Mouse (Mus musculus): ENCODE data around the gene Shb. TPM values are rescaled to one million over a fixed set of nuclear protein-coding genes. Genes with fewer than 3 reads are reported as not detected.

Shb gene
- 16.1 and 17.1 TPM in 2 replicates for total RNA-seq (2014; rRNA removed)
- polyA plus RNA-seq (2012; rRNA removed), result 42.1 and 65.7 TPM in 2 replicates

GRCm38 (mm10) chr4:45532375-45532774, at the start of gene Shb:
Shb (minus strand) TSS chr4:45532470.
- WGBS, result 9% methylated on average over 7 of the region's 7 CpGs
- no peak within 1 kb of the TSS; the same call in 1 of the 2 replicates for H3K4me3 ChIP-seq (ENCODE audit: insufficient read depth, low read depth, low read length)
- no peaks in the 10 kb centered on the region for H3K27me3 ChIP-seq (ENCODE audit: control insufficient read depth, insufficient read depth, low read length)
- peak within 1 kb of the TSS; percentile 7; the same call in 1 of the 2 replicates for H3K9ac ChIP-seq (ENCODE audit: low read depth, low read length)
- DNase-seq (ENCODE audit: extremely low read depth, low read depth, low spot score), result peak; percentile 81
- peaks cover 11% of the 10 kb centered on the region for H3K4me1 ChIP-seq (ENCODE audit: control insufficient read depth, insufficient read depth, low read length)
- H3K79me2 ChIP-seq (ENCODE audit: control insufficient read depth, insufficient read depth, low read length), result peaks cover 27% of the 10 kb centered on the region
- peak within 1 kb of the TSS; percentile 47 for H3K27ac ChIP-seq (replicated peaks; ENCODE audit: insufficient read depth, low read depth, low read length)
- H3K36me3 ChIP-seq (ENCODE audit: control insufficient read depth, insufficient read depth, low read length), result no peaks in the 10 kb centered on the region
- no peak for TF ChIP-seq POLR2A (IDR thresholded peaks at IDR 0.05; ENCODE audit: extremely low read depth, insufficient read depth, low read length)
- TF ChIP-seq CTCF (IDR thresholded peaks at IDR 0.05; ENCODE audit: low read depth, low read length), result no peak

DNA sequence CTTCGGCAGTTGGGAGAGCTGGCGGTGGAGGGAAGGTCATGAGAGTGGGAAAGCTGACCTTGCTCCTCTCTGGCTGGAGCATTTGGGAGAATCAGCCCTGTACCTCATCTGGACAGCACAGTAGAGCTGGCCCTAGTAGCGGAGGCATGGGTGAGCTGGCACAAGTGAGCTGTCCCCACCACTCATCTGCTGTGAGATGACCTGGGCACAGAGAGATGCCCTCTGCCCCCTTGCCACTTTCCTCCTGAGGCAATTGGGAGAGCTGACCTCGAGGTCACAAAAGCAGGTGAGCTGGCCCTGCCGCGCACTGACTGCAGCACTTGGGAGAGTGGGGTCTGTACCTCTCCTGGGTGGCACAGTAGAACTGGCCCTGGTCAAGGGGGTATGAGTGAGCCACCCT, 48.8 kb upstream of the Shb start:
- H3K79me2 ChIP-seq (ENCODE audit: control insufficient read depth, insufficient read depth, low read length), result no peaks in the 10 kb centered on the region
- no peaks in the 10 kb centered on the region for H3K27me3 ChIP-seq (ENCODE audit: control insufficient read depth, insufficient read depth, low read length)
- no peak overlapping the region for H3K27ac ChIP-seq (replicated peaks; ENCODE audit: insufficient read depth, low read depth, low read length)
- DNase-seq (ENCODE audit: extremely low read depth, low read depth, low spot score), result peak; percentile 53
- H3K4me3 ChIP-seq (ENCODE audit: insufficient read depth, low read depth, low read length), result no peak overlapping the region
- WGBS, result 41% methylated on average over 6 of the region's 6 CpGs
- TF ChIP-seq CTCF (IDR thresholded peaks at IDR 0.05; ENCODE audit: low read depth, low read length) (no peak), POLR2A (IDR thresholded peaks at IDR 0.05; ENCODE audit: extremely low read depth, insufficient read depth, low read length) (no peak)
- H3K4me1 ChIP-seq (ENCODE audit: control insufficient read depth, insufficient read depth, low read length), result peaks cover 11% of the 10 kb centered on the region
- no peak overlapping the region for H3K9ac ChIP-seq (ENCODE audit: low read depth, low read length)
- H3K36me3 ChIP-seq (ENCODE audit: control insufficient read depth, insufficient read depth, low read length), result no peaks in the 10 kb centered on the region

DNA sequence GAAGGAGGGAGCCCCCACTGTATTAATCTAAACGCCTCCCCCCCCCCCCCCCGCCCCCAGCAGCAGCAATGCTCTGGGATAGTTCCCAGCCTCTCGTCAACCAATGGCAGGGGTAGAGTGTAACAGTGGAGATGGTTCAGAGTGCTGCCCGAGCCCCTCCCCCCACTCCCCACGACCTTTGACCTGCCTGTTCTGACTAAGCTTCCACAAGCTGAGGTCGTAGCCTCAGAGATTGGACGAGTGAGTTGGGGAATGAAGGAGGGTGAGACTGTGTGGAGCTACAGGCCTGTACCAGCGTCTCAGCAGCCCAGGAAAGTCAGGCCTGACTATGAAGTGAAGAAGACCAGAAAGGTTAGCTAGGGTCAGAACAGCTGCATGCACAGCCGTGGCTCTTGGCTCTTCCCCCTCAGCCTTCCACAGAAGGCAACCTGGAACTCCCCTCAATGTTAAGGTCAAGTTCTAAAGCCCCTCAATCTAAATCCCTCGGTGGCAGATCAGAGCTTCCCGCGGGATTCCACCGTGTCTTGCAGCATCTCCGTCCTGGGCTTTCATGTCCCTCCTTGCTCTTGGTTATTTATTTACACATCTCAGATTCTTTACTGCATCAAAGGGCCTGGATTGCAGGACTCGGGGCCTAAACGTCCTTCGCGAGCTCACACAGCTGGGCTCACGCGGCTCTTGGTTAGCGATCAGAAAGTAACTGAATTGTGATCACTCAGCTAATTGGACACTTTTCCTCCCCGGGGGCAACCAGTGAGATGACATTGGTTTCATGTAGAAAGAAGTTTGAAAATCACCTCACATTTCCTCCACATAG, 46.5 kb upstream of the Shb start:
- no peak overlapping the region for H3K9ac ChIP-seq (ENCODE audit: low read depth, low read length)
- no peak overlapping the region for H3K27ac ChIP-seq (replicated peaks; ENCODE audit: insufficient read depth, low read depth, low read length)
- H3K27me3 ChIP-seq (ENCODE audit: control insufficient read depth, insufficient read depth, low read length), result no peaks in the 10 kb centered on the region
- no peaks in the 10 kb centered on the region for H3K36me3 ChIP-seq (ENCODE audit: control insufficient read depth, insufficient read depth, low read length)
- peak; percentile 62 for DNase-seq (ENCODE audit: extremely low read depth, low read depth, low spot score)
- H3K4me1 ChIP-seq (ENCODE audit: control insufficient read depth, insufficient read depth, low read length), result peaks cover 5% of the 10 kb centered on the region; the same call in 1 of the 2 replicates
- H3K4me3 ChIP-seq (ENCODE audit: insufficient read depth, low read depth, low read length), result no peak overlapping the region
- TF ChIP-seq CTCF (IDR thresholded peaks at IDR 0.05; ENCODE audit: low read depth, low read length), result no peak
- TF ChIP-seq POLR2A (IDR thresholded peaks at IDR 0.05; ENCODE audit: extremely low read depth, insufficient read depth, low read length), result no peak
- H3K79me2 ChIP-seq (ENCODE audit: control insufficient read depth, insufficient read depth, low read length), result no peaks in the 10 kb centered on the region
- 26% methylated on average over 22 of the region's 22 CpGs for WGBS

DNA sequence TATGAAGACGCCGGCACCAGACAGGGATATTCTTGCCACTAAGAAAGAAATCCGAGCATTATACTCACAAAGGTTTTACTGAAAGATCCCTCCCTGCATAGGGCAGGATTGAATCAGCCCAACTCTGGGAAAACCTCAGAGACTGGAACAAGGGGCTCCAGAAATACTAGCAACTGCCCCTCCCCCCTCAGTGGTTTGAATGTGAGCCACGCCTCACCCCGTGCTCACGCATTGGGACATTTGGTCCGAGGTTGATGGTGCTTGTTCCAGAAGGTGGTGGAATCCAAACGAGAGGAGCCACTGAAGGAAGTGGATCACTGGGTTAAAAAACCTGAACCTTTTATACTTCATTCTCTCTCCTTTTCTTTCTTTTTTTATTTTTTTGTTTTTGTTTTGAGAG, 45.4 kb upstream of the Shb start:
- H3K27ac ChIP-seq (replicated peaks; ENCODE audit: insufficient read depth, low read depth, low read length), result no peak overlapping the region
- no peaks in the 10 kb centered on the region for H3K36me3 ChIP-seq (ENCODE audit: control insufficient read depth, insufficient read depth, low read length)
- 87% methylated on average over 8 of the region's 8 CpGs for WGBS
- no peak overlapping the region for H3K4me3 ChIP-seq (ENCODE audit: insufficient read depth, low read depth, low read length)
- no peak for DNase-seq (ENCODE audit: extremely low read depth, low read depth, low spot score)
- TF ChIP-seq CTCF (IDR thresholded peaks at IDR 0.05; ENCODE audit: low read depth, low read length) (no peak), POLR2A (IDR thresholded peaks at IDR 0.05; ENCODE audit: extremely low read depth, insufficient read depth, low read length) (no peak)
- H3K79me2 ChIP-seq (ENCODE audit: control insufficient read depth, insufficient read depth, low read length), result no peaks in the 10 kb centered on the region
- H3K4me1 ChIP-seq (ENCODE audit: control insufficient read depth, insufficient read depth, low read length), result peaks cover 5% of the 10 kb centered on the region; the same call in 1 of the 2 replicates
- no peak overlapping the region for H3K9ac ChIP-seq (ENCODE audit: low read depth, low read length)
- H3K27me3 ChIP-seq (ENCODE audit: control insufficient read depth, insufficient read depth, low read length), result no peaks in the 10 kb centered on the region

- no peak for TF ChIP-seq POLR2A (IDR thresholded peaks at IDR 0.05; ENCODE audit: extremely low read depth, insufficient read depth, low read length)
- TF ChIP-seq CTCF (IDR thresholded peaks at IDR 0.05; ENCODE audit: low read depth, low read length), result no peak
- 87% methylated on average over 15 of the region's 15 CpGs for WGBS
- peaks cover 3% of the 10 kb centered on the region; the same call in 1 of the 2 replicates for H3K4me1 ChIP-seq (ENCODE audit: control insufficient read depth, insufficient read depth, low read length)
- DNase-seq (ENCODE audit: extremely low read depth, low read depth, low spot score), result no peak
- no peaks in the 10 kb centered on the region for H3K36me3 ChIP-seq (ENCODE audit: control insufficient read depth, insufficient read depth, low read length)
- H3K27ac ChIP-seq (replicated peaks; ENCODE audit: insufficient read depth, low read depth, low read length), result no peak overlapping the region
- H3K9ac ChIP-seq (ENCODE audit: low read depth, low read length), result no peak overlapping the region
- no peaks in the 10 kb centered on the region for H3K79me2 ChIP-seq (ENCODE audit: control insufficient read depth, insufficient read depth, low read length)
- H3K4me3 ChIP-seq (ENCODE audit: insufficient read depth, low read depth, low read length), result no peak overlapping the region
- no peaks in the 10 kb centered on the region for H3K27me3 ChIP-seq (ENCODE audit: control insufficient read depth, insufficient read depth, low read length)
Observed at GRCm38 (mm10) chr4:45574614-45575169, 42.4 kb upstream of the Shb start.

Measured in liver, adult 2 months (tissue).